Mouse (Mus musculus): ENCODE measurements around the gene Dok7.

Dok7 gene

DNA sequence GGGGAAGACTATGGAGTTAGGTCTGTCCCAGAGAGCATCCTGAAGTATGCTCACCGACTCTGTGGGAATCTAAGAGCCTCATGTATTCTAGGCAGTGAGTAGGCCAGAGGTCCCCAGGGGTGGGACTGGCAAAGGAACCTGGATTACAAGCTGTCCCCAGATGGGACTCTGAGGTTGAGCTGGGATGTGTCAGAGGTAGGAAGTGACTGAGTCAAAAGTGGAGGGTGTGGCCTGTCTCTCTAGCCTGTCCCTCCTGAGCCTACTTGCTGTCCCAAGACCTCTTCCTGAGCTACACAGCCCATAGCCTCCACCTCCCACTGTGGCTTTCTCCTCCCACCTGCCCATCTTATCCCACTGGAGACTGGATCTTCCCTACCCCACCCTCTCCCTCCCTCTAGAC, 1.6 kb downstream of the Dok7 start:
- DNase-seq: no peak

GRCm38 (mm10) chr5:35060098-35060497, 3.5 kb downstream of the Dok7 start:
- no peak for DNase-seq

DNA sequence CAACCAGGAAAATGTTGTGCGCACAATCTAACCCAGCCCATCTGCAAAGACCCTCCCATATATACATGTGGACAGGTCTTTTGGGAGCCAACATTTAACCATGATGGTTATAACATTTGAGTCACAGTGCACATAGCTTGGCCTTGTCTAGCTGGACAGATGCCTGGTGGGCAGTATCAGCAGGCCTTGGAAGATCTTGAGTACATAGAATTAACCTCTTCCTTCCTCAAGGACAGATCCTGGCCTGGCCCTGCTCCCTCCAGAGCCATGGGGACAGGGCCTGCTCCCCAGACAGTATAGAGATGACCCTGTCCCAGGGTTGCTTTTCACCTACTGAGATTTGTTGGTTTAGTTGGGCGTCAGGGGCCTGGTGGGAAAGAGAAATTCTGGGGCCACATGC, 13.3 kb downstream of the Dok7 start:
- no peak for DNase-seq

DNA sequence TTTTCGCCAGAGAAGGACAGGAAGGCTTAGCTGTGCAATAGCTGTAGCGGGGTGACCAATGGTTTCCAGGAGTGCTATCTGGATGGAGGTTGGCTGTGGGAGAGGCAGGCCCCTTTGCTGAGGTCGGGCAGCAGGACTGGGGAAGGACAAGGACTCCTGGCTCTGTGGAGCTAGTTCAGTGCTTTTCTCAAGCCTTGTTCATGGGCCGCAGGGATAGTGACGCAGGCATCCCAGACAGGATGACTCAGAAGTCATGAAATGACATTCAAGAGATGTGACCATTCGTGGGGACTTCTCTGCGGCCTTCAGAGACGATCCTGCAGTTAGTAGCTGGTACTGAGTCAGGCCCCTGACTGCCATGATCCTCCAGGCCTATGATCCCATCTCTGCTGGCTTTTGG, 13.7 kb downstream of the Dok7 start:
- DNase-seq: no peak

DNA sequence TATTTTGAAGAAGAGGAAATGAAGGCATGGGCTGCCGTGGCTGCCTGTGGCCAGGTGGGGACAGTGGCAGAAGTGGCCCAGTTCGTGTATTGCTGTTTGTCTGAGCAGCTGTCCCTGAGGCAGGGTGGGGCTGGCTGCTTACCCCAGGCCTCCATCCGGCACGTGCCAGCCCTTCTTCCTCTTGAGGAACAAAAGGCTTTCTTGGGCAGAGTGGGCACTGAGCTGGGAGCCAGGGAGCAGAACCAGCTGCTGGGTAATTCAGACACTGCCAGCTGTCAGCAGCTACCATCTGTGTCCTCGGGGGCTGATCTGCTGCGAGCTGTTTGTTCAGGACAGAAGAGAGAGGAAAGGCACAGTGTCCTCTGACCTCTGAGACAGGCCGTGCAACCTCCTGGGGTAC, 14.4 kb downstream of the Dok7 start:
- peak; percentile 46 for DNase-seq

DNA sequence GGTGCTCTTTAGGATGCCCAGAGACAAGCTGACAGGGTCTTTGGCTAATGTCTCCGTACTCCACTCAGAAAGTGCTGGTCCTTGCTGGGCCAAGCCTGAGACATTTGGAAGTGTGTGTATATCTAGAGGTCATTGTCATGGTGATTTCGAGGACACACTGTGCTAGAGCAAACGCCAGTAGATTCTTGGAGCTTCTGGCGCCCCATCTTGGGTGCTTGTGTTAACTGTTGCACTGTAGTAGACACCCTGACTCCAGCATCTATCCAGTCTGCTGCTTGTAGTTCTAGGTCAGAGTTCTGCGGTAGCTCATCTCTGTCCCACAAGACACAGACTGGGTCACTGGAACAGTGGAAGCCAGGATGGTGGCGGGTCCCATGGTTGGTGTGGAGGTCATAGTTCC, 15.3 kb downstream of the Dok7 start:
- DNase-seq: no peak

GRCm38 (mm10) chr5:35073235-35073634, 16.7 kb downstream of the Dok7 start:
- no peak for DNase-seq

DNA sequence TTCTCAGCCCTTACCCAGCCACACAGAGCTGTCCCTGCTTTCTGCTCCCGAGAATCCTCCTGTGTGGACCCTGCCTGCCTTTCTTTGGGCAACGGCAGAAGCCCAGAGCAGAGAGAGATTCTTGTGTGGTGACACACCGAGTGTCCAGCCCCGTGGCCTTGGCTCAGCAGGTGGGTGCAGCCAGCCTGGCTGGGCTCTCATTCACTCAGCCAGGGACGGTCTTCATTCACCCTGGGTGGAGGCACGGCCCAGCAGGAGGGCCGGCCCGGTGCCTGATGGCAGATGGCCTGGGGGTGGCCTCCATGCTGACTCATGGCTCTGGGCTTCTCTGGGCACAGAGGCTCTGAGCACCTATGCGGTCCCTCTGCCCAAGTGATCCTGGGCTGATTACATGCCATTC, 17.4 kb downstream of the Dok7 start:
- DNase-seq: no peak

GRCm38 (mm10) chr5:35076369-35076768, 19.8 kb downstream of the Dok7 start:
- no peak for DNase-seq

GRCm38 (mm10) chr5:35079101-35079500, 22.5 kb downstream of the Dok7 start:
- DNase-seq: no peak

- no peak for DNase-seq
Observed at GRCm38 (mm10) chr5:35084913-35085312, 28.3 kb downstream of the Dok7 start.

GRCm38 (mm10) chr5:35088785-35089613, 32.4 kb downstream of the Dok7 start:
- peak; percentile 68 for DNase-seq

DNA sequence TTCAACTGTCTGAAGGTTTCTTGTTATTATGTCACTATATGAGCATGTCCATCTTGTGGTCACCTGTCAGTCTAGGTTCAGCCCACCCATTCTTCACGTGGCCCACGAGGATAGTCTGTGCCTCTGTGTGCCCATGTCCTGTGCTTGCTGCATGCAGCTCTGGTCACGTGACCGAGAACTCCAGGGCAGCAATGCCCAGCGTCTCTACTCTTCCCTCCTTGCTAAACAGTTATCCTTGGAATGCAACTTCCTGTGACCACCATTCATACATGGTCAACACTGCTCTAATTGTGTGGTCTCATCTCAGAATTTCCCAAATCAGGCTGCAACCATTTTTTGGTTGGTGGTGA, 33.0 kb downstream of the Dok7 start:
- no peak for DNase-seq

GRCm38 (mm10) chr5:35091636-35092035, 35.1 kb downstream of the Dok7 start:
- no peak for DNase-seq

DNA sequence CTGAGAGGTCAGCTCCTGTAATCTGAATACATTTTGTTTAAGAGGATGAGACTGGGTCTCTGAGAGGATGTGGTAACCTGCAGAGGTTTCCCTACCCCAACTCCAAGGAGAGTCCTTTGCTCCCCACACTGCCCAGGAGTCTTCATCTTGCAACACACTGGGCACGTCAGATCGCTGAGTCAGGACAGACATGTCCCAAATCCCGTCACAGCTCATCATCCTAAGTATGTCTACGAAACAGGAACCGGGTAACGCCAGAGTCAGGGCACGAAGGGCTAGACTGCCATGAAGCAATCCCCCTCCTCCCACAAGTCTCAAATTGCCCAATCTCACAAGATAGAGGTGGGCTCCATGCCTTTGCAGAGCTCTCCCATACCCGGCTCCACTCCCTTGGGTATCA, 46.5 kb downstream of the Dok7 start:
- no peak for DNase-seq

GRCm38 (mm10) chr5:35103528-35103927, 47.0 kb downstream of the Dok7 start:
- no peak for DNase-seq

GRCm38 (mm10) chr5:35104183-35104959, 47.8 kb downstream of the Dok7 start:
- no peak for DNase-seq

DNA sequence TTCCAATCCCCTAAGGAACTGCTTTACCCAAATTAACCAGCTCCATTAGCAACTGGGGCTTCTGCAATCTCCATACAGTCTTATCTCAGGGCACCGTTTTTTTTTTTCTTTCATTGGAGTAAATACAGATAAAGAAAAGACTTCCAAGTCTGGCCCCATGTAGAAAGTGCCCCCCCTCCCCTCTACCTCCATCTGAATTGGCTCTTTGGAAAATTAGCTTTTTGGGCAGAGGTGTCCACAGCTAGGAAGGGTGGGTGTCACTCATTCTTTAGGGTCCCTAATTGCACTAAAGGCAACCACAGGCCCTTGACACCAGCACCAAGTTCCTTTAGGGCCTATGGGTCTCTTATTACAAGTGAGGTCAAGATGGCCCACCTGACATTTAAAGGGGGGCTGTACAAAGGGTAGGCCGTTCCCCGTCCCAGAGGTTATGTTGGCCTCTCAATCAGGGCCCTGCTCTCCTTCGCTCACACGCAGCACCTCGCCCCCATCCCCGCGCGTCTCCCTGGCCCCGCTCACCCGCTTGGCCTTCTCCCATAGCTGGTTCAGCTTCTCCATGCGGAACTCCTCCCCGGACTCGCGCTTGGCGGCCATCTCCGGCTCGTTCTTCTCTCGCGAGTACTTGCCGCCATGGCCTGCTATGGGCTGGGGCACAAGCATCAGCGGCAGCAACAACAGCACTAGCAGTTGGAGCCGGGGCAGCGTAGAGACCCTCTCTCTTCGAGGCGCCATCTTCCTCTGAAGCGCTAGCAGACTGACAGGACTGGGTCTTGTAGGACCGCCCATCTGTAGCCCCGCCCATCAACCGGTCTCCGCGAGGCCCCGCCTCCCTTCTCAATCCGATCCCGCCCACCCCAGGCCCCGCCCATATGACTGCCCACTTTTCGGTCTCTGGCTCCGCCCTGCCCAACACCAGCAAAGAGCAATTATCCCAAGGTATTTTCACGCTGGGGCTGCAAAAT, 48.7 kb downstream of the Dok7 start, which contains the start of gene Lrpap1:
Lrpap1 (minus strand) TSS at position 807 of the 962 bp plus-strand sequence.
- DNase-seq: peak; percentile 86

GRCm38 (mm10) chr5:35105922-35106298, 49.3 kb downstream of the Dok7 start:
- no peak for DNase-seq

DNA sequence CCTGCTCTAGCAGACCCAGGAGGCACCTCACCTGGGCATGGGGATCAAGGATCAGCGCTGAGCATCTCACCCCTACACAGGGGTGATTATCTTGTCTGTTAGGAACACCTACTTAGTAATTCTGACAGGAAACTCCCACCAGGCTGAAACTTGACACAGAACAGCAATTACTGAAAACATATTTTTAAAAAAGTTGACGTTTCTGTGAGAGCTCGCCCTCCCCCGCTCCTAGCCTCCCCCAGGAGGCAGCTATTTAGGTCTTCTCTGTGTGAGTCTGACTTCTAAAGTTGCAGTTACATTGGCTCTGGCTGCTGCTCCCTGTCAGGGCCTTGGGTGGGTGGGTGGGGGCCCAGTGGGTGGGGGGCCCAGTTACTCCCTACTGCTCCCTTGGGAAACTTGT, 55.9 kb downstream of the Dok7 start:
- no peak for DNase-seq

GRCm38 (mm10) chr5:35116002-35116401, 59.4 kb downstream of the Dok7 start:
- DNase-seq: no peak

DNA sequence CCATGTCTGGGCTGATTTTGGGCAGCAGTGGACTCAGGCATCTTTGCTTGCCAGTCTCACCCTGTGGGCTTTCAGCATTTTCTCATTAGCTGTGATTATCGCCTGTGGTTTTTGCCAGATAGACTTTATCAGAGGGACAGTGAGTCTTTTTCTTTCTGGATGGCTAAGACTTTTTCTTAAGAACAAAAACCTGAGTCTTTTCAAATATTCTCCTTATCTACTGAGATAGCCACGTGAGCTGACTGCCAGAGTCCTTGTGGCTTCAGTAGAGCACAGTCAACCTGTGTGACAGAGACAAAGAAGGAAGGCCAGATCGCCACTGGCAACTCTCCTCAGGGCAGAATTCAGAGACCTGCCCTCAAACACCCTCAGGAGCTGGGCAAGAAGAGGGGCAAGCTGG, 61.1 kb downstream of the Dok7 start:
- no peak for DNase-seq

DNA sequence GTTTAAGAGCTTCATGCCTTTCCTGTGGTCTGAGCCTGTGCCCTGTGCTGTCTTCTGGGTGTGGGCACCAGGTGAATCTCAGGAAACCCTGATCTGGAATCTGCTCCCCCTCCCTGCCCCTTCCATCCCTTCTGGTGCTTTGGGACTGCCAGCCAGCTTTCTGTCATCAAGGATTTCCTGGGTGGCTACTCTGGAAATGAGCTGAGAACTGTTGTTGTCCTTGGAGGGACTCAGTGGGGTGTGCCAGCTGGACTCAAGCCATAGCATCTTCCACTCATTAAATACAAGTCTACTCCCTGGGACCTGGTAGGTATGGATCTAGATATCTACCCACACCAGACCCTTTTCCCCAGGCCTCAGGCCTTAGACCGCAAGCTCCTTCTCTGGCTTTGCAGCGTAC, 61.9 kb downstream of the Dok7 start:
- no peak for DNase-seq

All from right cerebral cortex, postnatal 14 days (tissue).